Mouse (Mus musculus) CH12.LX (cell line): ENCODE data around the gene Lhx9. TPM values are rescaled to one million over a fixed set of nuclear protein-coding genes. Genes with fewer than 3 reads are reported as not detected.
"Not testable (repeated sequence)": the region's sequence is repeated elsewhere in the genome, so short reads cannot be mapped to it uniquely, and the experiment has no call there.

Experiments
- DNase-seq: peaks from one replicate; pipeline ENCODE4 v3.0.0-alpha.2; 2013; ENCODE audit errors: extremely low read depth
- H3K27ac ChIP-seq: 2 replicates; pipeline ENCODE4 v1.5.1; 2012; ENCODE audit warnings: low read depth, mild to moderate bottlenecking, control low read depth, moderate library complexity; ENCODE audit not compliant: insufficient read depth
- H3K27me3 ChIP-seq: replicated peaks from 2 replicates; pipeline ENCODE3; 2012; ENCODE audit warnings: inconsistent platforms
- H3K36me3 ChIP-seq, 2 experiments: replicated peaks in 1 of 2; 2 replicates each; pipeline versions ENCODE3 to v1.6.1; 2012; ENCODE audit warnings: inconsistent platforms in 1 of 2, low read length in 1 of 2, mild to moderate bottlenecking in 1 of 2, mixed read lengths in 1 of 2, moderate library complexity in 1 of 2; ENCODE audit not compliant: control insufficient read depth in 1 of 2, insufficient read depth in 1 of 2
- H3K4me1 ChIP-seq, 2 experiments: 2 replicates each; pipeline ENCODE4 v1.6.1; 2012; ENCODE audit warnings: inconsistent platforms in 1 of 2, moderate library complexity in 1 of 2; ENCODE audit not compliant: insufficient read depth in 2 of 2, control insufficient read depth in 1 of 2
- H3K4me2 ChIP-seq: 2 replicates; pipeline ENCODE4 v1.6.1; 2012; ENCODE audit warnings: low read depth, mild to moderate bottlenecking, control low read depth; ENCODE audit not compliant: poor library complexity, insufficient read depth, severe bottlenecking
- H3K4me3 ChIP-seq, 3 experiments: fragments of 150-350 bp in 1 of 3; sonication (generic) in 1 of 3; replicated peaks in 1 of 3; 2 replicates each; pipeline versions ENCODE3 to v1.5.1; 2011 to 2012; ENCODE audit warnings: low read depth in 2 of 3, low read length in 2 of 3, mild to moderate bottlenecking in 2 of 3, moderate library complexity in 2 of 3, control low read depth in 1 of 3, improper control_type of control experiment in 1 of 3, inconsistent platforms in 1 of 3, mixed read lengths in 1 of 3; ENCODE audit not compliant: poor library complexity in 1 of 3
- H3K79me2 ChIP-seq: replicated peaks from 2 replicates; pipeline ENCODE4 v1.6.1; 2012; ENCODE audit warnings: mild to moderate bottlenecking, moderate library complexity; ENCODE audit not compliant: control insufficient read depth, poor library complexity, insufficient read depth, severe bottlenecking; ENCODE audit errors: extremely low read depth
- H3K9ac ChIP-seq: 2 replicates; pipeline ENCODE4 v1.6.1; 2012; ENCODE audit warnings: low read depth, mild to moderate bottlenecking, control low read depth, moderate library complexity; ENCODE audit not compliant: insufficient read depth
- H3K9me3 ChIP-seq: replicated peaks from 2 replicates; pipeline ENCODE3; 2012; ENCODE audit warnings: low read length, inconsistent platforms, mixed read lengths
- CHD2 ChIP-seq: IDR thresholded peaks from 2 replicates; pipeline ENCODE4 v1.6.1; 2011; ENCODE audit warnings: low read length, improper control_type of control experiment
- E2F4 ChIP-seq: IDR thresholded peaks from 2 replicates; pipeline ENCODE4 v1.6.1; 2011; ENCODE audit warnings: low read depth, low read length, improper control_type of control experiment; ENCODE audit not compliant: insufficient replicate concordance
- ELF1 ChIP-seq: IDR thresholded peaks from 2 replicates; pipeline ENCODE4 v1.6.1; 2014; ENCODE audit warnings: low read depth, mild to moderate bottlenecking, inconsistent platforms, low read length, improper control_type of control experiment
- ETS1 ChIP-seq: conservative IDR thresholded peaks from 2 replicates; pipeline ENCODE4 v1.6.1; 2012; ENCODE audit warnings: low read depth, mild to moderate bottlenecking, inconsistent platforms, low read length, improper control_type of control experiment, moderate library complexity
- IRF4 ChIP-seq: IDR thresholded peaks from 2 replicates; pipeline ENCODE4 v1.6.1; 2014; ENCODE audit warnings: low read depth, mild to moderate bottlenecking, inconsistent platforms, low read length, improper control_type of control experiment
- JUN ChIP-seq: IDR thresholded peaks from 2 replicates; pipeline ENCODE4 v1.6.1; 2011; ENCODE audit warnings: low read depth, mild to moderate bottlenecking, low read length, improper control_type of control experiment, moderate library complexity; ENCODE audit not compliant: insufficient read depth
- KAT2A ChIP-seq: IDR thresholded peaks from 2 replicates; pipeline ENCODE4 v1.6.1; 2012; ENCODE audit warnings: low read length, improper control_type of control experiment, inconsistent platforms; ENCODE audit not compliant: insufficient replicate concordance
- MAZ ChIP-seq: IDR thresholded peaks from 2 replicates; pipeline ENCODE4 v1.6.1; 2012; ENCODE audit warnings: low read depth, mild to moderate bottlenecking, inconsistent platforms, low read length, improper control_type of control experiment, moderate library complexity
- MXI1 ChIP-seq: IDR thresholded peaks from 2 replicates; pipeline ENCODE4 v1.6.1; 2011; ENCODE audit warnings: mild to moderate bottlenecking, low read depth, low read length, improper control_type of control experiment
- NELFE ChIP-seq: IDR thresholded peaks from 2 replicates; pipeline ENCODE4 v1.6.1; 2011; ENCODE audit warnings: low read depth, low read length, improper control_type of control experiment
- NRF1 ChIP-seq: IDR thresholded peaks from 2 replicates; pipeline ENCODE4 v1.6.1; 2014; ENCODE audit warnings: low read depth, mild to moderate bottlenecking, inconsistent platforms, low read length, improper control_type of control experiment, moderate library complexity
- PAX5 ChIP-seq: IDR thresholded peaks from 2 replicates; pipeline ENCODE4 v1.6.1; 2012; ENCODE audit warnings: low read length, inconsistent platforms, mixed read lengths
- POLR2A ChIP-seq: IDR thresholded peaks from 2 replicates; pipeline ENCODE4 v1.6.1; 2011; ENCODE audit warnings: low read depth, mild to moderate bottlenecking, improper control_type of control experiment, low read length
- SIN3A ChIP-seq: IDR thresholded peaks from 2 replicates; pipeline ENCODE4 v1.6.1; 2012; ENCODE audit warnings: low read length, improper control_type of control experiment, inconsistent platforms
- SMC3 ChIP-seq: IDR thresholded peaks from 2 replicates; pipeline ENCODE4 v1.6.1; 2011; ENCODE audit warnings: low read depth, low read length, improper control_type of control experiment
- TCF12 ChIP-seq: IDR thresholded peaks from 2 replicates; pipeline ENCODE4 v1.6.1; 2014; ENCODE audit warnings: low read depth, mild to moderate bottlenecking, inconsistent platforms, low read length, improper control_type of control experiment
- ZKSCAN1 ChIP-seq: IDR thresholded peaks from 2 replicates; pipeline ENCODE4 v1.6.1; 2012; ENCODE audit warnings: low read depth, inconsistent platforms, low read length, improper control_type of control experiment, borderline replicate concordance
- dilution Hi-C: fragments of 300-500 bp; cut with MboI; formaldehyde crosslinking; loops from 2 replicates; pipeline ENCODE4 v1.14.3; 2020; ENCODE audit warnings: low sequenced_read_pairs; ENCODE audit not compliant: extremely low pct_unique_long_range_greater_than_20kb, extremely low pct_ligation_motif_present
- in situ Hi-C: fragments of 300-500 bp; cut with MboI; formaldehyde crosslinking; loops from 3 replicates; pipeline ENCODE4 v1.14.3; 2019; ENCODE audit warnings: low sequenced_read_pairs, low pct_ligation_motif_present, low pct_unique_long_range_greater_than_20kb, mixed read lengths
- polyA plus RNA-seq: library from polyadenylated mRNA; unstranded; fragments of >175 nt; gene quantifications from 2 replicates; pipeline ENCODE4 v1.2.1, GENCODE M21; 2012; ENCODE audit warnings: low read depth; ENCODE audit not compliant: insufficient read length
- total RNA-seq, 2 experiments: library from RNA; depleted of rRNA; stranded (reverse); fragments of 300-350 nt in 1 of 2; fragments of >200 nt in 1 of 2; gene quantifications; 2 replicates each; pipeline ENCODE4 v1.2.3; 2012 to 2014

The Lhx9 gene
- total and polyA plus RNA-seq, 3 experiments, result 0.09 to 0.23 (median 0.21) TPM

GRCm38 (mm10) chr1:138856101-138856950 lies 7.9 kb upstream of the Lhx9 start, which contains the start of gene 2310009B15Rik:
TSS of gene 2310009B15Rik (minus strand) at chr1:138856852.
- in situ Hi-C loops, result not testable (repeated sequence)

GRCm38 (mm10) chr1:138850823-138851222 lies 2.4 kb upstream of the Lhx9 start:
- Histone ChIP-seq H3K4me1 (peaks cover 5 to 11% of the 10 kb centered on the region in 2 experiments; a peak in 2 of 4 replicates), H3K9me3 (no peaks in the 10 kb centered on the region), H3K27me3 (no peaks in the 10 kb centered on the region), H3K36me3 (peaks cover 4 to 25% of the 10 kb centered on the region in 2 experiments), H3K9ac (no peak overlapping the region), H3K79me2 (no peaks in the 10 kb centered on the region), H3K4me2 (no peak overlapping the region), H3K4me3 (no peak overlapping the region), H3K27ac (no peak overlapping the region)
- dilution Hi-C loops, result no loop called here
- in situ Hi-C loops, result no loop called here
- DNase-seq, result no peak
- TF ChIP-seq ELF1, result no peak
- no peak for TF ChIP-seq ZKSCAN1
- TF ChIP-seq POLR2A, result no peak
- TF ChIP-seq MXI1, result no peak
- TF ChIP-seq CHD2, result no peak
- TF ChIP-seq KAT2A, result no peak
- no peak for TF ChIP-seq NRF1
- TF ChIP-seq ETS1, result no peak
- no peak for TF ChIP-seq SIN3A
- TF ChIP-seq JUN, result no peak
- TF ChIP-seq MAZ, result no peak
- no peak for TF ChIP-seq IRF4
- no peak for TF ChIP-seq SMC3
- no peak for TF ChIP-seq PAX5
- no peak for TF ChIP-seq E2F4

More at GRCm38 (mm10) chr1:138856101-138856950, 7.9 kb upstream of the Lhx9 start, which contains the start of gene 2310009B15Rik:
- H3K79me2 ChIP-seq, dilution Hi-C loops: not testable (repeated sequence)
- peak; percentile 71 for DNase-seq
- peak; percentile 74 for TF ChIP-seq POLR2A
- TF ChIP-seq TCF12, result 0 out of 2 replicates have a peak, but pooled peaks have one; percentile 26
- peak; percentile 69; the same call in 1 of the 2 replicates for TF ChIP-seq NELFE
- peak; percentile 72 for TF ChIP-seq NRF1
- TF ChIP-seq, all 38 proteins: peak for 4; not testable (repeated sequence) for 34
- H3K27me3 ChIP-seq, H3K9me3 ChIP-seq: not testable (repeated sequence)
- Histone ChIP-seq H3K9ac (peak within 1 kb of the TSS; percentile 97), H3K36me3 (peaks cover 4 to 19% of the 10 kb centered on the region in 2 experiments), H3K4me1 (peaks cover 5 to 17% of the 10 kb centered on the region in 2 experiments; a peak in 2 of 4 replicates), H3K27ac (peak within 1 kb of the TSS; percentile 60), H3K4me2 (peak within 1 kb of the TSS; percentile 71), H3K4me3 (peak within 1 kb of the TSS; percentile 32 to 78 (median 41))
